Mouse (Mus musculus) heart, adult 18-20 months (tissue): ENCODE measurements around the gene Zbtb11. TPM values are rescaled to one million over a fixed set of nuclear protein-coding genes. Genes with fewer than 3 reads are reported as not detected.
"Not testable (repeated sequence)": the region's sequence is repeated elsewhere in the genome, so short reads cannot be mapped to it uniquely, and the experiment has no call there.

Experiments
- DNase-seq, 2 experiments: peaks; one replicate each; pipeline ENCODE4 v3.0.0; 2021 to 2022; ENCODE audit warnings: mixed read lengths in 1 of 2
- long read RNA-seq, 2 experiments: library from polyadenylated mRNA; stranded (forward); transcript quantifications; one replicate each; pipeline ENCODE4 v2.0.0; 2021
- total RNA-seq, 2 experiments: library from RNA; stranded (reverse); gene quantifications; 2 replicates each; pipeline ENCODE4 v1.2.3; 2021

Zbtb11 gene
- 10 to 100 TPM; 12.3 to 12.5 TPM for total RNA-seq
- long read RNA-seq, experiment 1, full-length matches to known transcripts, result 8 of 10 reads
- long read RNA-seq, experiment 1, partial matches to known transcripts, result 0 of 10 reads
- long read RNA-seq, experiment 1, other reads (novel, unspliced or antisense), result 2 of 10 reads
- long read RNA-seq, experiment 2, full-length matches to known transcripts, result 4 of 7 reads
- long read RNA-seq, experiment 2, partial matches to known transcripts, result 2 of 7 reads
- long read RNA-seq, experiment 2, other reads (novel, unspliced or antisense), result 1 of 7 reads

GRCm38 (mm10) chr16:55973431-55974255 lies at the start of gene Zbtb11:
Zbtb11 (plus strand) TSS chr16:55973883.
- DNase-seq, result peak; percentile 99

GRCm38 (mm10) chr16:55924010-55924409 lies 49.7 kb upstream of the Zbtb11 start:
- no peak for DNase-seq

- peak in 1 of 2 experiments; percentile 18 for DNase-seq
Measured at GRCm38 (mm10) chr16:55933681-55934343, 39.9 kb upstream of the Zbtb11 start.

- DNase-seq, result peak; percentile 94 to 96
Measured at GRCm38 (mm10) chr16:55934453-55935037, 39.1 kb upstream of the Zbtb11 start, which contains the start of gene Cep97. Cep97 (minus strand) TSS chr16:55934855.

GRCm38 (mm10) chr16:55938761-55939160 lies 34.9 kb upstream of the Zbtb11 start:
- DNase-seq, result no peak

- DNase-seq, result no peak
Measured at GRCm38 (mm10) chr16:55939703-55940102, 34.0 kb upstream of the Zbtb11 start.

GRCm38 (mm10) chr16:55940781-55941180 lies 32.9 kb upstream of the Zbtb11 start:
- no peak for DNase-seq

GRCm38 (mm10) chr16:55947266-55947665 lies 26.4 kb upstream of the Zbtb11 start:
- no peak for DNase-seq

GRCm38 (mm10) chr16:55947876-55948410 lies 25.7 kb upstream of the Zbtb11 start:
- not testable (repeated sequence) for DNase-seq

- DNase-seq, result peak in 1 of 2 experiments; percentile 45
Measured at GRCm38 (mm10) chr16:55948963-55949362, 24.7 kb upstream of the Zbtb11 start.

- DNase-seq, result no peak
Measured at GRCm38 (mm10) chr16:55950462-55950861, 23.2 kb upstream of the Zbtb11 start.

GRCm38 (mm10) chr16:55950946-55951678 lies 22.6 kb upstream of the Zbtb11 start:
- DNase-seq, result peak; percentile 79 to 92

- DNase-seq, result no peak
Measured at GRCm38 (mm10) chr16:55951679-55952327, 21.9 kb upstream of the Zbtb11 start.

- DNase-seq, result no peak
Measured at GRCm38 (mm10) chr16:55952771-55953170, 20.9 kb upstream of the Zbtb11 start.

GRCm38 (mm10) chr16:55954196-55954595 lies 19.5 kb upstream of the Zbtb11 start:
- not testable (repeated sequence) for DNase-seq

- not testable (repeated sequence) for DNase-seq
Measured at GRCm38 (mm10) chr16:55963068-55963467, 10.6 kb upstream of the Zbtb11 start.

- peak; percentile 35 to 43 for DNase-seq
Measured at GRCm38 (mm10) chr16:55964126-55964949, 9.3 kb upstream of the Zbtb11 start.

- DNase-seq, result peak; percentile 96 to 98
Measured at GRCm38 (mm10) chr16:55966212-55966871, 7.3 kb upstream of the Zbtb11 start, which contains the start of gene Rpl24. Rpl24 (plus strand) TSS chr16:55966275.

- no peak for DNase-seq
Measured at GRCm38 (mm10) chr16:55967221-55967620, 6.5 kb upstream of the Zbtb11 start.
